Mouse (Mus musculus): ENCODE measurements around the gene Cd300ld4.
"Not testable (repeated sequence)": the region's sequence is repeated elsewhere in the genome, so short reads cannot be mapped to it uniquely, and the experiment has no call there.

Gene Cd300ld4

GRCm38 (mm10) chr11:115026912-115027311, at the start of gene Cd300ld4:
Cd300ld4 (minus strand) TSS chr11:115027012.
- not testable (repeated sequence) for DNase-seq (ENCODE audit: low spot score)

DNA sequence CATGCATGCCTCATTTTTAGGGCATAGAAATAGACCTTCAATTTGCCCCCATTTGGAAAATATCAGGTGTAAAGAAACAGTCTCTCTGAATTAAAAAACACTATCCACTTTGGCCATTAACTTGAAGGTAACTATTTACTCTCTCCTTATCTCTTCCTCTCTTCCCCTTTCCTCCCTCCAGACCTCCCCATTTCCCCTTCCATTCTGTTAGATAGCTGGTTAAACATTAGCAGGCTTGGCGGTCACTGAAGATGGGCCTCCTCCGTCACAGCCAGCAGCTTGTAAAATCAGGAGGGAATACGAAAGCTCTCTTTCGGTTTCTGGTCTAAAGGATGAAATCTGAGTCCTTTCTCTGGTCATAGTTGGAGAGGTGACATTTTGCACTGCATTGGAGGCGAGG, 49.0 kb upstream of the Cd300ld4 start:
- no peak for DNase-seq (ENCODE audit: low spot score)

DNA sequence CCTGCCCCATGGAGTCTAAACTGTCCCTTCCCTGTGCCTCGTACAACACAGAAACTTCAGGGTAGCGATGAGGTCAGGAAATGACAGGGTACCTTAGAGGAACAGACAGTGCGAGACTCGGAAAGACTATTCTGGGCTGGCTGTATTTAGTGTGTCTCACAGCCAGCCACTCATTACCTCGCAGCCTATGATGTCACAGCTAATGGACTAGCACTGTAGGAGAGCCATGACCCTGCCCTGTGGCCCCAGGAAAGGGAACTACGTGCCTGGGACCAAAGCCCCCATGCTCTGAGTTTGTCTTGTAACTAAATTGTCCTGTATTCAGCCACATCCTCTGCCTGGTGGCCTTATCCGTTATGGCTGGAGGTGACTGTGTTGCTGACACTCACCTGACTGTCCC, 48.6 kb upstream of the Cd300ld4 start:
- DNase-seq (ENCODE audit: low spot score) = no peak

DNA sequence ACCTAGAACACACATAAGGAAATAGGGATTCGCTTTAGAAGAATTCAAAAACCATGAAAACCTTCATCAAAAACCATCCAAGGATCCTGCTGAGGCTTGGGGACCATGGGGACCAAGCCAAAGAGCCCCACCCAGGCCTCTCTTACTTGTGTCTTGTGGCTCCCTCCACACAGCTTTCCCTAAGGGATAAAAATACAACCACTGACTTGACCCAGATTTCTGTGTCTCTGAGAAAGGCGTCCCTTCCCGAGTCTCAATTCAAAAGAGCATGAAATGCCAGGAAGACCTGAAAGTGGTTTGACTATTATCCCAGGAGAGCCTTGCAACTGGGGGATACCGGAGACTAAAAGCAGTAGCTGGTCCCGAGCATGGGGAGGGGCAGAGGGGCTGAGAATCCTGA, 46.2 kb upstream of the Cd300ld4 start:
- DNase-seq (ENCODE audit: low spot score) = no peak

GRCm38 (mm10) chr11:115071631-115072294, 45.0 kb upstream of the Cd300ld4 start:
- peak; percentile 48 for DNase-seq (ENCODE audit: low spot score)

DNA sequence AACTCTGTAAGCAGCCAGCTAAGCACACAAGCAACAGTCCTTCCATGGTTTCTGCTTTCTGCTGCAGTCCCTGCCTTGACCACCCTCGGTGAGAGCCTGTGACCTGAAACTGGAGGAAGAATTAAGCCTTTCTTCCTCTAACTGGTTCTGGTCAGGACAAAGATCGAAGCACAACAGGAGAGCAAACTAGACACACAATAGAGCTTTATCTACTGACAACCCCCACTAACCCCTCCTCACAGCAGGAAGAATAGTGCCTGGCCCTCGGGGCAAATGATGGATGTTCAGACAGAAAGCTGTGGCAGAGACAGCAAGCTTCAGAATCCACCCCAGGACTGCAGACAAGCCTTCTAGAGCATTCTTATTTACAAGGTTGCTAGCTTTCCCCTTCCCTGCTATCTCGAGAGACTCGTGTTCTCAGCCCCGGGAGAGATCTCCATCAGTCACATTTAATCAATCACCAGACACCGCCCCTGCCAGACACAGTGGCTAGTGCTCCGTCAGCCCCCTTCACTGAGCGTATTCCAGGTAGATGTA, 44.3 kb upstream of the Cd300ld4 start:
- DNase-seq (ENCODE audit: low spot score) = no peak

DNA sequence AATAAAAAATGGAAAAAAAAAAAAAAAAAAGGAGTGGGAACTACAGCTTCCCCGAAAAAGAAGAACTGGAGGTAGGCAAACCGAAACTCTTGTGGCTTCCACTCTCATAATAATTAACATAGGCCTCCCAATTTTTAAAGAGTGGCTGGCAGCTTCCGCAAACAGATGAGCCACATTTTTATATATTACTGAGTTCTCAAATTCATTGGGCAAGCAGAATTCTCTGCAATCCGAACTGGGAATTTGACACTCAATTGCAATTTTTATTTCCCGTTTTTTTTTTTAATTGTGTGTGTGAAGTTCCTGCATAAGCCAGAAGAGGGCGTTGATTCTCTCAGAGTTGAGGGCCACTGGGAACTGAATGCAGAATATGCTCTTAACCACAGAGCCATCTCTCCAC, 40.0 kb upstream of the Cd300ld4 start:
- DNase-seq (ENCODE audit: low spot score) = no peak

DNA sequence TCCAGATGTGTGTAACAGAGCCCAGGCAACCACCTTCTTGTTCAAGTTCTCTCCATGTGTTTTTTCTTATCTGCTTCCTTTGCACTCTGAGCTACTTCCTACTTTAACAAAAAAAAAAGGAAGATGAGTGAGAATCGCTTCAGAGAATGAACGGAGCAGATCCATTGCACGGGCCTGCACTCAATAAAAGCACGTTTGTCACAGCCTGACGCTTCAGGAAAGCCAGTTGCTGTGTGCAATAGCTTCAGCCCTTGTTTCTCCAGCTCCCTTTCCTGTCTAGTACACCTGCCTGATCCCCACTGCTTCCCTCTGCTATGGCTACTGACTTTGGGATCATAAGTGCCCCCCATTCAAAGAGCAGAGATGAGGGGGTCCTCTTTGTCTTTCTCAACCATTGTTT, 35.3 kb upstream of the Cd300ld4 start, which contains the start of gene Cd300e:
Gene Cd300e, minus strand, starts transcription at position 101 of the 400 bp plus-strand sequence.
- no peak for DNase-seq (ENCODE audit: low spot score)

DNA sequence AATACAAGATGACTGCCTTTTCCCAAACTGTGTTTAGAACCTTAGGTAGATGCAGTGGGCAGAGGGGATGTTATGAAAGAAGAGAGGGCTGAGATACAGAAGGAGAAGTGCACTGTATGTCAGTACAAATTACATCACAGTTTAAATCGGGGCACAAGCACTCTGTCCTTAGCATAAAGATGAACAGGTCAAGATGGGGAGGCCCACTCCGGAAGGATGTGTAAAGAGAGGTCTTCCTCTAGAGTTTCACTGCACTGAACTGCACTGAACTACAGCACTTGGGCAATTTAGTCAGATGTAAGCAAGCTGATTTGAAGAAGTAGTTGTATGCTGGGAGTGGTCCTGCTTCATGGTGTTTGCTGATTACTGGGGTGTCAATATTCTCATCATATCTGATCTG, 33.0 kb upstream of the Cd300ld4 start:
- DNase-seq (ENCODE audit: low spot score) = no peak

- no peak for DNase-seq (ENCODE audit: low spot score)
Measured at GRCm38 (mm10) chr11:115058701-115059100, 31.9 kb upstream of the Cd300ld4 start.

- DNase-seq (ENCODE audit: low spot score) = no peak
Measured at GRCm38 (mm10) chr11:115054537-115054936, 27.7 kb upstream of the Cd300ld4 start.

GRCm38 (mm10) chr11:115052991-115053390, 26.2 kb upstream of the Cd300ld4 start:
- no peak for DNase-seq (ENCODE audit: low spot score)

- no peak for DNase-seq (ENCODE audit: low spot score)
Measured at GRCm38 (mm10) chr11:115052206-115052605, 25.4 kb upstream of the Cd300ld4 start.

GRCm38 (mm10) chr11:115049282-115049895, 22.6 kb upstream of the Cd300ld4 start:
- no peak for DNase-seq (ENCODE audit: low spot score)

DNA sequence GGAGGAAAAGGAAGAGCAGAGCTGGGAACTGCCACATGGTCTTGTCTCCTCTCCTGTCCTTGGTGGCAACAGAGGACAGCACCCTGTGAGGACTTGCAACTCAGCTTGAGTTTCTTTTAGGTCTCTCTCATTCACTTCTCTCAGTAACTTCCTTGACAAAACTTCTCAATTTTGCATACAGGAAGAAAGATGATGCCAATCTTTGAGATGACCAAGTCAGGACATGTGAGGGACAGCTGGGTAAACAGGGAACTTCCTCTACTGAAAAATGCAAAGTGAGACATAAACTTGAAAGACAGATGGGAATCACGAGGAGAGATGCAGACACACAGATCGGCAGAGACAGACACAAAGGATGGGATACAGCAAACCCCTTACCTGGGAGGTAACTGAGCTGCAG, 21.4 kb upstream of the Cd300ld4 start, which contains the start of gene Cd300ld3:
Gene Cd300ld3, minus strand, starts transcription at position 151 of the 400 bp plus-strand sequence.
- no peak for DNase-seq (ENCODE audit: low spot score)

GRCm38 (mm10) chr11:115037669-115038068, 10.9 kb upstream of the Cd300ld4 start, which contains the start of gene Cd300ld5:
Cd300ld5 (minus strand) TSS chr11:115037769.
- DNase-seq (ENCODE audit: low spot score) = not testable (repeated sequence)

- not testable (repeated sequence) for DNase-seq (ENCODE audit: low spot score)
Measured at GRCm38 (mm10) chr11:115016093-115016492, 10.7 kb downstream of the Cd300ld4 start, which contains the start of gene Cd300ld2. Cd300ld2 (minus strand) TSS chr11:115016193.

DNA sequence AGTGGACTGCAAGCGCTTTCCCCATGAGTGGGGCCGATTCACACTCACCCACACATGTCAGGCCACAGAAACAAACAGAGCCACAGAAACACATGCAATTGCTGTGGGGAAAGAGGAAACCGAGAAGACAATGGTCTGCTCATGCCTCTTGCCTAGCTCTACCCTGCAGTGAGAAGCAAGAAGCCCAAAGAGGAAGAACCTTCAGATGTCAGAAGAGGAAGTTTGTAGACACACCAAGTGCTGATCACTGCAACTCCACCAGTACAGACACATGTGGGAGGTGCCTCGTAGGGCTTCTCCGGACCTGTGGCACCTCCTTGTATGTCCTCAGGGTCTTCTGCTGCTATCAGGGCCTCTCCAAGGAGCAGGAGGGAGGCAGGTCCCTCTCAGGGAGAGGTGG, 22.7 kb downstream of the Cd300ld4 start:
- DNase-seq (ENCODE audit: low spot score) = no peak

GRCm38 (mm10) chr11:115001474-115002040, 25.3 kb downstream of the Cd300ld4 start, which contains the start of gene Cd300c2:
Cd300c2 (minus strand) TSS chr11:115001880.
- no peak for DNase-seq (ENCODE audit: low spot score)

DNA sequence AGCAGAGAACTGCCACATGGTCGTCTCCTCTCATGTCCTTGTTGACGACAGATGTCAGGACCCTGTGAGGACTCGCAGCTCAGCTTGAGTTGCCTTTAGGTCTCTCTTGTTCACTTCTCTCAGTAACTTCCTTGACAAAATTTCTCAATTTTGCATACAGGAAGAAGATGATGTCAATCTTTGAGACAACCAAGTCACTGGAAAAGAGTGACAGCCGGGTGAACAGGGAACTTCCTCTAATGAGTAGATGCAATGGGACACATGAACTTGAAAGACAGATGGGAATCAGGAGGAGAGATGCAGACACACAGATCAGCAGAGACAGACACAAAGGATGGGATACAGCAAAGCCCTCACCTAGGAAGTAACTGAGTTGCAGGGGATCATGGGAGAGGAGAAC, 37.0 kb downstream of the Cd300ld4 start, which contains the start of gene Cd300ld:
Gene Cd300ld, minus strand, starts transcription at position 130 of the 400 bp plus-strand sequence.
- DNase-seq (ENCODE audit: low spot score) = no peak

DNA sequence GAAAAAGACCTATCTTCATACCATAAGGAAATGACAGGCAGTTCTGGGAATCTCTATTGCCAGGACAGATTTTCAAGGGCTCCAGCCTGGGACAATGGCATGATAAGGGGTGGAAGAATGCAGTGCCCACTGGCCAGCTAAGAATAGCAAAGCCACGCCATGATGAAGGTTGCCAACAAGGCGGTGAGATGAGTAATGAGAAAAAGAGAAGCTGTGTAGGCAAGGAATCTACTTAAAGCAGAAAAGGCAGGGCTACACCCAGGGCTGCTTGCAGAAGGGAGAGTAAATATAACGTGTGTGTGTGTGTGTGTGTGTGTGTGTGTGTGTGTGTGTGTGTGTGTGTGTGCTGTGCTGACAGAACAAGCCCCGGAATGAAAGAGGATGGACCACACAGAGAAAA, 44.9 kb downstream of the Cd300ld4 start:
- DNase-seq (ENCODE audit: low spot score) = no peak

DNA sequence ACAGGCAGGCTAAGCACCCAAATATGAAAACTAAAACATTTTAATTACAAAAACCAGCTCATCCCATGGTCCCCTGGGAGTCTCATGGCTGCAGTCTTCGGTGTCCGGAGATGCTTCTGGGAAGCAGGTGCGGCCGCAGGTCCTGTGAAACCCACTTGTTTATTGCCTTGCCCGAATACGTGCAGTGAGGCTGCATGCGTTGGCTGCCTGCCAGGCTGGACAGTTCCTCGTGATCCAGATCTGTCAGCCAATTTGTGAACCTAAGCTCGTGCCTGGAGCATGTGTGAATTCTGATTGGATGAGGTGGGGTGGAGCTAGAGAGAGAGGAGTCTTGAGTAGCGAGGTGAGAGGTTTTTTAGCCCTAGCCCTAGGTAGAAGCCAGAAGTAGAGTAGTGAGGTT, 54.1 kb downstream of the Cd300ld4 start:
- DNase-seq (ENCODE audit: low spot score) = no peak

Measured in ovary, adult 18-20 months (tissue).